Mouse (Mus musculus): ENCODE measurements at regions not wholly inside any gene's neighbourhood (a gene's known extent, or its start where the extent isn't known, plus 50 kb on each side); places are given as distances from the start of the nearest gene placed in this dataset.

- no peak for TF ChIP-seq EP300 (optimal IDR thresholded peaks at IDR 0.05)
- no peak for TF ChIP-seq CTCF (IDR thresholded peaks at IDR 0.05; ENCODE audit: low read depth)
Observed at GRCm38 (mm10) chr11:20469368-20469767, 73.7 kb upstream of the Sertad2 start.
